Mouse (Mus musculus) erythroblast, adult 5-6 weeks (primary cell): Measurements from ENCODE around the gene Krtap7-1. TPM values are rescaled to one million over a fixed set of nuclear protein-coding genes. Genes with fewer than 3 reads are reported as not detected.

ENCODE experiments used
- total RNA-seq, 2 experiments: library from RNA; stranded (forward) in 1 of 2; stranded (reverse) in 1 of 2; fragments of 150-400 nt in 1 of 2; fragments of 200-764, 138-1000 nt in 1 of 2; gene quantifications; 2 replicates each; pipeline versions ENCODE4 v1.2.3 to v1.2.4; 2015 to 2017; ENCODE audit warnings: low replicate concordance in 2 of 2

Gene Krtap7-1
- total RNA-seq, 2 experiments from 2014 or later: not detected

Other genes with a start within 250 kb of the Krtap7-1 start
- not detected in 2 replicates for gene Krtap21-1, start 104.5 kb downstream of the Krtap7-1 start, total RNA-seq (2015; ENCODE audit: low replicate concordance)
- not detected in 2 replicates for gene Krtap21-1, start 104.5 kb downstream of the Krtap7-1 start, total RNA-seq (2017; ENCODE audit: low replicate concordance)
- gene Krtap6-2, start 88.2 kb downstream of the Krtap7-1 start, total RNA-seq (2015; ENCODE audit: low replicate concordance): not detected in 2 replicates
- gene Krtap6-2, start 88.2 kb downstream of the Krtap7-1 start, total RNA-seq (2017; ENCODE audit: low replicate concordance): not detected in 2 replicates
- gene Krtap8-1, start 20.4 kb downstream of the Krtap7-1 start, total RNA-seq (2015; ENCODE audit: low replicate concordance): not detected in 2 replicates
- gene Krtap8-1, start 20.4 kb downstream of the Krtap7-1 start, total RNA-seq (2017; ENCODE audit: low replicate concordance): not detected in 2 replicates
- gene Krtap11-1, start 62.9 kb upstream of the Krtap7-1 start, total RNA-seq (2015; ENCODE audit: low replicate concordance): not detected in 2 replicates
- not detected in 2 replicates for gene Krtap11-1, start 62.9 kb upstream of the Krtap7-1 start, total RNA-seq (2017; ENCODE audit: low replicate concordance)